Mouse (Mus musculus): ENCODE results near the gene Mob4.

GRCm38 (mm10) chr1:55167560-55167959 is 36.5 kb downstream of the Mob4 start:
- no peak for TF ChIP-seq POLR2A (IDR thresholded peaks at IDR 0.05; ENCODE audit: insufficient read depth, low read depth, low read length)
- TF ChIP-seq CTCF (IDR thresholded peaks at IDR 0.05), result no peak
